Mouse (Mus musculus) bone marrow macrophage, adult 2 months (primary cell): ENCODE results near the gene Qser1. TPM values are rescaled to one million over a fixed set of nuclear protein-coding genes. Genes with fewer than 3 reads are reported as not detected.

ENCODE experiments used
- H3K27ac ChIP-seq: 2 replicates; pipeline ENCODE4 v1.5.1; 2012; ENCODE audit warnings: low read depth, low read length; ENCODE audit not compliant: insufficient read depth
- H3K4me1 ChIP-seq: 2 replicates; pipeline ENCODE4 v1.6.1; 2012; ENCODE audit warnings: low read length; ENCODE audit not compliant: control insufficient read depth, insufficient read depth
- H3K4me3 ChIP-seq: 2 replicates; pipeline ENCODE4 v1.5.1; 2012; ENCODE audit warnings: mild to moderate bottlenecking, low read length, moderate library complexity; ENCODE audit not compliant: insufficient read depth
- CTCF ChIP-seq: IDR thresholded peaks from 2 replicates; pipeline ENCODE4 v1.5.1; 2012; ENCODE audit warnings: low read depth, mild to moderate bottlenecking, low read length, moderate library complexity
- POLR2A ChIP-seq: IDR thresholded peaks from 2 replicates; pipeline ENCODE4 v1.6.1; 2012; ENCODE audit warnings: mild to moderate bottlenecking, low read depth, low read length, borderline replicate concordance
- polyA plus RNA-seq: library from polyadenylated mRNA; stranded (reverse); fragments of >200 nt; gene quantifications from 2 replicates; pipeline ENCODE4 v1.2.4, GENCODE M21; 2012; ENCODE audit not compliant: missing spikeins, insufficient read depth, insufficient read length

Gene Qser1
- polyA plus RNA-seq, 1 experiment, result 11.3 TPM

- TF ChIP-seq CTCF, result 0 out of 2 replicates have a peak, but pooled peaks have one; percentile 19
- no peak for TF ChIP-seq POLR2A
Measured at GRCm38 (mm10) chr2:104750611-104751010, 65.9 kb downstream of the Qser1 start.

DNA sequence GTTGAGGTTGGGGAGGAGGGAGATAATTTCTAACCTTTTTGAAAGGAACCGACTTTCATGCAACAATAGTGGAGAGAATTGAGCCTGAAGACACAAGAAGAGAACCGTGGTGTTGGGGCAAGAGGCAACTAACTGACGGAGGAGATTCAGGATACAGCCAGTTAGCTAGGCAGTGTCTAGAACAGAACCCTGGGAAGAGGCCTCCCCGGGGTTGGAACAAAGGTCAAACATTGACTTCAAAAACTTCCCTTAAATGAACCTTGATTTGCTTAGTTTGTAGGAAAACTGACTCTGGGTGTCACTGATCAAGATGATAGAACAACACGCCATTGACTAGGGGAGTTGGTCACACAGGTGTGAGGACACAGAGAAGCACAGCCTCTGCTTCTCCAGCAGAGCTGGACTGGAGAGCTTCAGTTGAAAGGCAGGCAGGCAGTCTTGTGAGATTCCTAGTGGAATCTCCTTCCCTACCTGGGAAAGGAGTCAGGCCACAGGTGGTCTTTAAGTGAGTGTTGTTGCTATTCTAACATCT lies 67.8 kb downstream of the Qser1 start:
- no peak overlapping the region for H3K27ac ChIP-seq
- TF ChIP-seq CTCF (no peak), POLR2A (no peak)
- H3K4me1 ChIP-seq, result no peaks in the 10 kb centered on the region
- no peak overlapping the region for H3K4me3 ChIP-seq

More at GRCm38 (mm10) chr2:104750611-104751010, 65.9 kb downstream of the Qser1 start:
- no peaks in the 10 kb centered on the region for H3K4me1 ChIP-seq
- no peak overlapping the region for H3K4me3 ChIP-seq
- no peak overlapping the region for H3K27ac ChIP-seq

- no peak for TF ChIP-seq POLR2A
- TF ChIP-seq CTCF, result no peak
- H3K27ac ChIP-seq, result no peak overlapping the region
- H3K4me3 ChIP-seq, result no peak overlapping the region
- H3K4me1 ChIP-seq, result no peaks in the 10 kb centered on the region
Measured at GRCm38 (mm10) chr2:104746251-104746650, 70.3 kb downstream of the Qser1 start.

DNA sequence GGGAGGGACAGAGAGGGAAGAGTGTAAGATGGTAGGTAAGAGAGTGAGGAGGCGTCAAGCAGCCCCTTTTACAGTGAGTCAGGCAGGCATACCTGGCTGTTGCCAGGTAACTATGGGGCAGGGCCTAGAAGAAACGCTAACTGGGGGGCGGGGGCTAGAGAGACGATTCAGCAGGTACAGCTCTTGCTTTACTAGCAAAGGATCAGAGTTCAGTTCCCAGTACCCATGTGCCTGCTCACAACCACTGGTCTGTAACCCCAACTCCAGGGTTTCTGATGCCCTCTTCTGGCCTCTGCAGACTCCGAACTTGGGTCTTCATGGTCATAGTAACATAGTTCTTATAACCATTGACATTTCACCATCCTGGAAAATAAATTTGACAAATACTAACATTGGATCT lies 72.6 kb downstream of the Qser1 start:
- Histone ChIP-seq H3K4me1 (peaks cover 4% of the 10 kb centered on the region; the same call in 1 of the 2 replicates), H3K4me3 (no peak overlapping the region), H3K27ac (no peak overlapping the region)
- TF ChIP-seq POLR2A (no peak), CTCF (no peak)

GRCm38 (mm10) chr2:104743160-104743559 lies 73.4 kb downstream of the Qser1 start:
- H3K4me3 ChIP-seq, result peak overlapping the region; percentile 87
- TF ChIP-seq CTCF (no peak), POLR2A (no peak)
- H3K27ac ChIP-seq, result no peak overlapping the region
- peaks cover 4% of the 10 kb centered on the region; the same call in 1 of the 2 replicates for H3K4me1 ChIP-seq

GRCm38 (mm10) chr2:104742741-104743064 lies 73.9 kb downstream of the Qser1 start, which contains the start of gene Depdc7:
Gene Depdc7 (minus strand): TSS chr2:104742878.
- TF ChIP-seq CTCF (no peak), POLR2A (no peak)
- Histone ChIP-seq H3K4me1 (peaks cover 4% of the 10 kb centered on the region; the same call in 1 of the 2 replicates), H3K4me3 (peak within 1 kb of the TSS; percentile 87), H3K27ac (no peak within 1 kb of the TSS)

DNA sequence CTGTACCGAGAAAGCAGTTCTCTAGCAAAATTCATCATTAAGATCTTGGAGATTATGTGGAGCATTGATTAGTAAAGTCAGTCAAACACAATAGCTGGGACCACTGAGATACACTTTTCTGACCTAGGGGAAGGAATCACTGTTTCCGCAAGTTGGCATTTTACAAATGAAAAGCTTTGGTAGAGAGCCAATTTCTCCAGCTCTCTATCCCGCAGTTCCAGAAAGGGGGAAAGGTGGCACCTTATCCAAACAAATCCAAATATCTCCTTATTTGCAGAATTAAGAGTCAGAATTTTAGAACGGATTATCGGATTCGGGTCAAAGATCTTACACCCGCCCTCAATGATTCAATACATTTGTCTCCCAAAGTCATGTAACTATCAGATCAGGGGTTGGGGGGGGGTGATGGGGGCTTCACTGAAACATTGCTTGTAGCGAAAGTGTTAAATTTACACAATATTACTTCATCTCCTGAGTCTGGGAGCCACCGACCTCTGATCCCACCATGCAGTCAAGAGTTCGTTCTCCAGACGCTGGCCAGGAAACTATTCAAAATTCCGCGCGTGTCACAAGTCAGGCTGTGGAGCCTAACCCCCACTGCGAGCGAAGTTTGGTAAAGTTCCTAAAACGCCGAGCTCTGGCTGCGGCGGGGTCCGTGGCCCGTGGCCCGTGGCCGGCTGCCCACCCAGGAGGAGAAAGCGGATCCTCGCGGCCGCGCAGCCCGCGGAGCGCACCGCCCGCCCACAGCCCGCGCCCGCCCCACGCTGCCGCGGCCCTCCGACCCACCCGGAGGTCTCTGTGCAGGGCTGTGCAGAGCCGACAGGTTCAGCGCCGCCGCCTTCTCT lies 74.4 kb downstream of the Qser1 start:
- TF ChIP-seq CTCF, result no peak
- no peak for TF ChIP-seq POLR2A
- Histone ChIP-seq H3K4me3 (peak overlapping the region; percentile 87), H3K27ac (no peak overlapping the region), H3K4me1 (peaks cover 4% of the 10 kb centered on the region; the same call in 1 of the 2 replicates)

- Histone ChIP-seq H3K4me3 (no peak overlapping the region), H3K27ac (no peak overlapping the region), H3K4me1 (peaks cover 4% of the 10 kb centered on the region; the same call in 1 of the 2 replicates)
- TF ChIP-seq CTCF (no peak), POLR2A (no peak)
Measured at GRCm38 (mm10) chr2:104741015-104741758, 75.4 kb downstream of the Qser1 start.

GRCm38 (mm10) chr2:104740248-104740949 lies 76.2 kb downstream of the Qser1 start:
- Histone ChIP-seq H3K4me1 (peaks cover 4% of the 10 kb centered on the region; the same call in 1 of the 2 replicates), H3K27ac (no peak overlapping the region), H3K4me3 (no peak overlapping the region)
- TF ChIP-seq CTCF (no peak), POLR2A (no peak)

GRCm38 (mm10) chr2:104739691-104740090 lies 76.9 kb downstream of the Qser1 start:
- TF ChIP-seq POLR2A, result no peak
- no peak for TF ChIP-seq CTCF
- no peak overlapping the region for H3K4me3 ChIP-seq
- peaks cover 4% of the 10 kb centered on the region; the same call in 1 of the 2 replicates for H3K4me1 ChIP-seq
- no peak overlapping the region for H3K27ac ChIP-seq
